Mouse (Mus musculus) kidney, postnatal 25 days (tissue): ENCODE data around the gene 4930438A08Rik.
A peak's percentile ranks its signal among the peaks of the same experiment; 100 is the strongest.

Experiments used
- DNase-seq, 2 experiments: peaks; one replicate each; pipeline ENCODE4 v3.0.0; 2021; ENCODE audit warnings: mixed read lengths in 2 of 2

The 4930438A08Rik gene

GRCm38 (mm10) chr11:58324614-58325229 lies 50.1 kb downstream of the 4930438A08Rik start:
- DNase-seq = no peak

- DNase-seq = no peak
Measured at GRCm38 (mm10) chr11:58326781-58327180, 52.2 kb downstream of the 4930438A08Rik start.

- DNase-seq = no peak
Measured at GRCm38 (mm10) chr11:58329906-58330275, 55.3 kb downstream of the 4930438A08Rik start.

GRCm38 (mm10) chr11:58330276-58331148 lies 55.9 kb downstream of the 4930438A08Rik start, which contains the start of the genes Zfp672 and Sh3bp5l:
Gene Zfp672 (minus strand): TSS chr11:58330339.
Gene Sh3bp5l (plus strand): TSS chr11:58330724.
- DNase-seq = peak; percentile 93 to 94

GRCm38 (mm10) chr11:58331149-58331495 lies 56.5 kb downstream of the 4930438A08Rik start:
- DNase-seq = no peak

GRCm38 (mm10) chr11:58331546-58331945 lies 56.9 kb downstream of the 4930438A08Rik start:
- no peak for DNase-seq

- DNase-seq = peak; percentile 78 to 88
Measured at GRCm38 (mm10) chr11:58334746-58335145, 60.1 kb downstream of the 4930438A08Rik start.
